Mouse (Mus musculus) left cerebral cortex, adult 8-10 months (tissue): ENCODE measurements around the gene Atpaf1. TPM values are rescaled to one million over a fixed set of nuclear protein-coding genes. Genes with fewer than 3 reads are reported as not detected.

Experiments
- DNase-seq, 2 experiments: peaks; one replicate each; pipeline ENCODE4 v3.0.0; 2022; ENCODE audit warnings: low spot score in 2 of 2
- total RNA-seq, 4 experiments: library from RNA; stranded (reverse); gene quantifications; 2 replicates each; pipeline ENCODE4 v1.2.4; 2022

Gene Atpaf1
- total RNA-seq, 4 experiments from 2014 or later = 77.6 to 82.8 (median 81.9) TPM

DNA sequence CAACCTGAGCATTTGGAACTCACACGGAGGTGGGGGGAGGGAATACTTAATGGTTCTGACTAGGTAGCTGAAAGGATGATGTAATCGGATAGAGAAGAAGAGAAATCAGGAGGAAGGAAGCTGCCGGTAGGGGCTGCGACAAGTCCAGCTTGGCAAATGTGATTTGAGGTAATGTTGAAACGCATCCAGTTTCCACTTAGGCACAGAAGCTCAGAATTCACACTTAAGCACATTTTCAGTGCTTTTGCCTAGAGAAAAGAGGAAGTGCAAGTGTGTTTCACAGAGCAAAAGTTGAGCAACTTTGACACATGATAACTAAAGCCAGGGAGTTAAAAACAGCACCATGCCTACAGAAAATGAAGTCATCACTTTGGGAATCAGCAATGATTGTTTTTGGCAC lies 62.8 kb downstream of the Atpaf1 start:
- DNase-seq = peak in 1 of 2 experiments; percentile 52

DNA sequence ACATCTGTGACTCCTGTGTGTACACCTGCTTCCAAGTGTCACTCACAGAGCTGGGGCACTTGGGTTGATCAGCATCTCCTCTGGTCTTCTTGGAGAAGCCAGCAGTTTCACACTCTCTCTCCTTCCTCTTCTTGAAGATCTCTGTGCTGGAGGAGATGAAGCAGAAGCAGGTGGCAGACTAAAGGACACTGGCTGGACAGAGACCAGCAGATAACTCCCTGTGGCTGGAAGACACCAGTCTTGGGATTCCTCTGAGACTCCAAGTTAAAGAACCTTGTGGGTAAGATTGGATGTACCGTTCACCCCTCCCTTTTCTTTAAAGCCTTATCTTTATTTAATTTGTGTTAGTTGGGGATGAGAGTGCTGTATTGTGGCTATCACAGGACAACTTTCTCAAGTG lies 63.5 kb downstream of the Atpaf1 start:
- no peak for DNase-seq

DNA sequence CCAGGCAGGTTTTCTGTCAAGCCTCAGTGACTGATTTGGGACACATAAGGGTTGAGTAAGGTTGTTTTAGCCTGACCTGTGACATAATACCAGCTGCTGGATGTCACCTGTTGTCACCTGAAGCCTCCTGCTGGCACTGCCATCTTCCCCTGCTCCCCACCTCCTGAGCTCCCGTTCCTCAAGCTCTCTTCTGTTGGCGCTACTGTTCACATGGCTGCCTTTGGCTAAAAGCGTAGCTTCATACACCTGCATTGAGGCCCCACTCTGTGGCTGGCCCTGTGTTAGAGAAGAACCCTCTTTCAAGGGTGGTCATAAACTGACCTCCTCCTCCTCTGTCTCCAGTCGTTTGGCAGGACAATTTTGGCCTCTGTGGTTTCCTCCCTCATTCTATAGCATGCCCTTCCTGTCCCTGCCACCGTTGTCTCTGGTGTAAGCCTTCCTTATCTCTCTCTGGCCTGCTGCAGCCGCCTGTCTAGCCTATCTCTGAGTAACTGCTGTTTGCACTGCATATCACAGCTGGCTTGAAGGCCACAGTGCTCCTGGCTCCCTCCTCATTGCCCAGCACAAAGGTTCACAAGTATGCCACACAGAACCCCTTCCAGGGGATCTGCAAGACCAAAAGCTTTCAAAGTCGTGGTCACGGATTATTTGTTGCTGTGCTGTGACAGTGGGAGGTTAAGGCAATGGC lies 64.5 kb downstream of the Atpaf1 start:
- DNase-seq = no peak

DNA sequence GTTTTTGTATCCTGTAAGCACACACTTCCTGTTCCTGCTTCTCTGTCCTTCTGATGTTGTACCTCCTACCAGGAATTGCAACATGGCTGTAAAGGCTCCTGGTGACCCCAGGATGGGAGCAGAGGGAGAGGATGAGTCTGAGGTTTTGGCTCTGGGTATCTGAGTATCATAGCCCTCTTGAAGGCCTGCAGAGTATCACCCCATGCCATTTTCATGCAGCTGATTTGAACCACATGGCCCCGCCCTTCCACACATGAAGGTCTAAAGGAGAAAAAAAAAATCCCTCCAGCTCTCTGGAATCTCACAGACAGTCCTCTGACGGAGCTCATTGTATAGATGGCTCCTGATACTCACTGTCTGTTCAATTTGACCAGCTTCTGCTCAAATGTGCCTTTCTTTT lies 65.5 kb downstream of the Atpaf1 start:
- no peak for DNase-seq

DNA sequence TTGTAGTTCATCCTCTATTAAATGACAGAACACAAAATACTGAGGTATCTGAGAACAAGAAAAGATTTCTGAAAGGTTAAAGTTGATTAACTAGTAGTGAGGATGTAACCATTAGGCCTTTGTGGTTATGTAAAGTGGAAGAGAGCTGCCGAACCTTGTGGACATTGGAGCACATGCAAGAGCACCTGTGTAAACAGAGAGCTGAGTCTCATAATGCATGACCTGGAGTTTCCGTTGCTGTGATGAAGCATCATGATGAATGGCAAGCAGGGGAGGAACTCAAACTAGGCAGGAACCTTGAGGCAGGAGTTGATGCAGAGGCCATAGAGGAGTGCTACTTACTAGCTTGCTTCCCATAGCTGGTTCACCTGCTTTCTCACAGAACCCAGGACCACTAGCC lies 66.0 kb downstream of the Atpaf1 start:
- DNase-seq = no peak

DNA sequence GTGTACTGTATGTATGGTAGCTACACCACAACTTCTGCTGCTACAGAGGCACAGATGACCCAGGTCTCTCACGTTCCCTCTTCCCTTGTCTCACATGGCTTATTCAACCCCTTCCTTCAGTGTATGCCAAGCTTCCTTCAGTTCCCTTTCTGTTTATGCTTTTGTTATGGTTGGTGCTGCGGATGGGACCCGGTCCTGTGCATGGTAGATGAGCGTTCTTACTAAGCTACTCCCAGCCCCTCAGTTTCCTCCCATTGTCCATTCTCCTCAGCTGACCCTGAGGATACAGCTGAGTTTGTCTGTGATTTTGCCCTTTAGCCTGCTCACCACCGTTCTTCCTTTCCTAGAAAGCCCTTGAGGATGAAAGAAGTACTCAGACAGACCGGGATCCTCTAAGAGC lies 67.0 kb downstream of the Atpaf1 start:
- DNase-seq = no peak

DNA sequence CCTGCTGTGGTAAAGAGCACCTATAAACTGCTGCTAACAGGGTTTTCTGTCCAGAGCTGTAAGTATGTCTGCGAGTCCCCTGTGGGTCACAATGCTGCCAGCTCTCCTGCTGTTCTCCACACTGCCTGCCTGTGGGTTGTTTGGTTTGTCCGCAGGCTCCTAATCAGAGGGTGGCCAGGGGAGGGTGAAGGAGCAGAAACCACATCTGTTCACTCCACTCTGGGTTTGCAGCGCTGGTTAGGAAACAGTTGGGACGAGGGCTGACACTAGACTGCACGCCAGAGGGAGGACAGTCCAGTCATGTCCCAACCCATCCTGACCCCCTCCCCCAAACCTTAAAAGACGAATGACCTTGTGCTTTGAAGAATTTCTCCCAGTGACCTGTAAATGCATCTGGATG lies 70.5 kb downstream of the Atpaf1 start:
- no peak for DNase-seq

DNA sequence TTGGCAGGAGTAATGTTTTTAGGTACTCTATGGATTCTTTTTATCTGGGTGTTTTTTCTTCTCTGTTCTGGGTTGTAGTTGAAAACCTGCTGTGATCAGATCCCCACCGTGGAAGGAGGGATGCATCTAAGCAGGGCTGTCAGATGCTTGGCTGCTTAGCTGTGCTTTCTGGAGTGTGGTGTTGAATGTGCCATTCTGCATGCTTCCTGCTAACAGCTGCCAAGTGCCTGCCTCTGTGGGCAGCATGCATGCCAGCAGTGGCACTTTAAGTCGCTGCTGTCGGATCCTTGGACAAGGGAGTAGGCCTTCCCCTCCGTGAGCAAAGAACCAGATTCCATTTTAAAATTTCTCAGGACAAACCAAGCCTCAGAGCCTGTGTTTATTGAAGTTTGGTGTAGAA lies 71.0 kb downstream of the Atpaf1 start:
- no peak for DNase-seq

DNA sequence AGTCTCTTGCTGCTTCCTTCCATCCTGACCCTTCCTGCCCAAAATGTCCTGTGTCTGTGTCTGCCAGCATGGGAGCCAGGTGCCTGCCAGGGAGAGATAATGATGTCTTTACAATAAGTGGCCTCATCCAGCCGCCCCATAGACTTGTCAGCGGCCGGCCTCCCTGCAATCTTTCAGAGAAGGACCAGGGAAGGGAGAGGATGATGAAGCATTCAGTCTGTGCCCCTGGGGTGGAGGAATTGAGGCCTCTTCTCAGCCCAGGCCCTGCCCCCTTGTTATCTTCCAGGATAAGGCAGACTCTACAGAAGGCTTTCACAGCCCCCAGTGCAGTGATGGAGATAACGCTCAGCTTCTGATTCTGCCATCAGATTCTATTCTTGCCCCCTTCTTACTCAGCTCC lies 71.7 kb downstream of the Atpaf1 start:
- DNase-seq = no peak

DNA sequence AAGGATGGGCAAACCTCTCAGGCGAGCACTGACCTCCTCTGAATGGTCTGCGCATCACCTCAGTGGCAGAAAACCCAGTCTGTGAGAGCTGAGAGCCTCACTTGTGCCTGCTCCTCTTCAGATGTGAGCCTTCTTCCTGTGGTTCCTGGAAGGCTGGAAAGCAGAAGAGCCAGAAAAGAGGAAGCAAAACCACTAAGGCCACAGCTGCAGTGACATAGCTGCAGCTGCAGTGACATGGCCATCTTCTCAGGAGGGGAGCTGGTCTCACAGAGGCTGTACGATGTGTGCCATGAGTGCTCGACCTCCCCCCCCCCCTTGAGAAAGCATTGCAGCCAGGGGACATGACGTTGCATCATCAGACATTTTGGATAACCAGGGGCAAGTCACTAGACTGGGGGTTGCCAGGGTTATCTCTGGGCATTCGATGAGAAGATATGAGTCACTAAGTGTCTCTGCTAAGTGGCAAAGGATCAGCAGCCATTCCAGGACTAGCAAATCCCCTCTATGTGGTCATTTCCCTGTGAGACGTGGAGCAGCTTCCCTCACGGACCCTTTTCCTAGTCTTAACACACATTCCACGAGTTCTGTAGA lies 72.8 kb downstream of the Atpaf1 start:
- DNase-seq = no peak

DNA sequence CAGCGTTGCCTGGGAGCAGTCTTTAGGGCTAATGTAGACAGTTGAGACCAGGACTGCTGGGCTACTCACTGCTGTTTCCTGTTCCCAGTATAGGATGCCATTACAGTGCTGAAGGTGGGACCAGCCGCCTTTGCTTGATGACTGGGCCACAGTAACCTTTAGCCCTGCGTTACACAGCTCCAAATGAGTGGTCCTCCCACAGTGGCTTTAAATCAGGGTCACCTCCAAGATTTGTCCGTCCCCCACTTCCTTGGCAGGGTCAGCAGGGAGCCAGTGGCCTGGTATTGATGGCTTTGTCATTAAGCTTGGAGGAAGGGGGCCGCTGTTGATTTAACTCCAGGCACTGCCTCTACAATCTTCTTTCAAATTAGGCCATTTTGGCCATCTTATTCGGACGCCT lies 78.7 kb downstream of the Atpaf1 start:
- DNase-seq = no peak

DNA sequence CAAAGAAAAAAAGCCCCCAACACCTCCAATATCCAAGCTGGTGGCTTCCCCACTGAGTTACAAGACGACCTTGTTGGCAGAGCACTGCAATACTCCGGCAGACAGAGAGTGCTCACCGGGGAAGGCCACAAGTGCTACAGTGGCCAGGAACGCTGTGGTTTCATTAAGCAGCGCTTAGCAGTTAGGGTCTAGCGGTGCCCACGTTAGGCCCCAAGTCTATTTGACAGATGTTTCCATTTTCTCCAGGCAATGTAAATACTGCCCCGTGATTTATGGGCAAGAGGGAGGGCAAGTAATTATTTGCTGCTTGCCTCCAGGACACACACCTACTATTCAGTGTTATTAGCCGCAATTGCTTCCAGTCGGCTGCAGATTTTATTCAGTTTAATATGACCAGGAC lies 79.3 kb downstream of the Atpaf1 start:
- DNase-seq = no peak

Other genes starting within 250 kb of the Atpaf1 start
- not detected for gene Cyp4a31, start 221.2 kb upstream of the Atpaf1 start, total RNA-seq
- not detected for gene Cyp4a32, start 183.8 kb upstream of the Atpaf1 start, total RNA-seq
- 1 to 10 TPM; 1.7 to 2.8 (median 2.3) TPM for gene Cyp4b1, start 137.1 kb upstream of the Atpaf1 start, total RNA-seq
- gene Efcab14, start 47.1 kb upstream of the Atpaf1 start, total RNA-seq = 10 to 100 TPM; 57.1 to 59.7 (median 57.6) TPM
- gene Tex38, start 3.8 kb upstream of the Atpaf1 start, total RNA-seq = 1 to 10 TPM in 1 of 4 experiments, under 1 TPM in 2, not detected in 1; 0.48 to 1.0 (median 0.95) TPM
- gene Mob3c, start 43.3 kb downstream of the Atpaf1 start, total RNA-seq = 1 to 10 TPM; 5.0 to 7.3 (median 6.1) TPM
- gene Mknk1, start 54.4 kb downstream of the Atpaf1 start, total RNA-seq = 10 to 100 TPM; 34.9 to 45.5 (median 39.6) TPM
- under 1 TPM in 3 of 4 experiments, not detected in 1; 0.21 to 0.53 (median 0.35) TPM for gene Kncn, start 99.6 kb downstream of the Atpaf1 start, total RNA-seq
- under 1 TPM; 0.38 to 0.56 (median 0.54) TPM for gene 6430628N08Rik, start 105.9 kb downstream of the Atpaf1 start, total RNA-seq
- under 1 TPM in 2 of 4 experiments, not detected in 2; 0.09 to 0.36 TPM for gene Dmbx1, start 155.1 kb downstream of the Atpaf1 start, total RNA-seq
- 10 to 100 TPM; 77.3 to 81.9 (median 80.2) TPM for gene Faah, start 233.1 kb downstream of the Atpaf1 start, total RNA-seq